Mouse (Mus musculus) liver, embryonic 16.5 days (tissue): ENCODE measurements at regions not wholly inside any gene's neighbourhood (a gene's known extent, or its start where the extent isn't known, plus 50 kb on each side); places are given as distances from the start of the nearest gene placed in this dataset.

Experiments used
- ATAC-seq: fragments of 200-750 bp; cut with Nextera tagmentation; 2 replicates; pipeline ENCODE4 v1.8.0; 2017; ENCODE audit warnings: low read depth, mild to moderate bottlenecking, moderate number of reproducible peaks, moderate library complexity
- H3K27ac ChIP-seq: fragments of 300-500 bp; sonication (generic); 2 replicates; pipeline ENCODE4 v1.5.1; 2014; ENCODE audit warnings: mild to moderate bottlenecking, low read length
- H3K27me3 ChIP-seq: fragments of 300-500 bp; sonication (generic); 2 replicates; pipeline ENCODE4 v1.6.1; 2014; ENCODE audit warnings: low read depth, low read length, mixed read lengths; ENCODE audit not compliant: control insufficient read depth, insufficient read depth
- H3K36me3 ChIP-seq: fragments of 300-500 bp; sonication (generic); 2 replicates; pipeline ENCODE4 v1.6.1; 2014; ENCODE audit warnings: mild to moderate bottlenecking; ENCODE audit not compliant: control insufficient read depth, insufficient read depth
- H3K4me1 ChIP-seq: fragments of 300-500 bp; sonication (generic); 2 replicates; pipeline ENCODE4 v1.6.1; 2014; ENCODE audit warnings: low read depth, low read length, mixed read lengths; ENCODE audit not compliant: control insufficient read depth
- H3K4me2 ChIP-seq: fragments of 300-500 bp; sonication (generic); 2 replicates; pipeline ENCODE4 v1.6.1; 2014; ENCODE audit warnings: low read depth, low read length, mixed read lengths
- H3K4me3 ChIP-seq: fragments of 300-500 bp; sonication (generic); 2 replicates; pipeline ENCODE4 v1.5.1; 2014; ENCODE audit warnings: low read depth, mild to moderate bottlenecking, low read length
- H3K9ac ChIP-seq: fragments of 300-500 bp; sonication (generic); 2 replicates; pipeline ENCODE4 v1.6.1; 2014; ENCODE audit warnings: low read depth, low read length
- H3K9me3 ChIP-seq: fragments of 300-500 bp; sonication (generic); replicated peaks from 2 replicates; pipeline ENCODE4 v1.6.1; 2016; ENCODE audit warnings: low read length; ENCODE audit not compliant: control insufficient read depth
- WGBS: fragments of 180-500 bp; shearing (Covaris S2); extraction: QIAGEN DNeasy Blood & Tissue Kit; methylation state at CpG from one replicate; pipeline ENCODE4 v1.1.7; 2014; ENCODE audit not compliant: insufficient replicate concordance; 5-methylcytosine and 5-hydroxymethylcytosine counted together

DNA sequence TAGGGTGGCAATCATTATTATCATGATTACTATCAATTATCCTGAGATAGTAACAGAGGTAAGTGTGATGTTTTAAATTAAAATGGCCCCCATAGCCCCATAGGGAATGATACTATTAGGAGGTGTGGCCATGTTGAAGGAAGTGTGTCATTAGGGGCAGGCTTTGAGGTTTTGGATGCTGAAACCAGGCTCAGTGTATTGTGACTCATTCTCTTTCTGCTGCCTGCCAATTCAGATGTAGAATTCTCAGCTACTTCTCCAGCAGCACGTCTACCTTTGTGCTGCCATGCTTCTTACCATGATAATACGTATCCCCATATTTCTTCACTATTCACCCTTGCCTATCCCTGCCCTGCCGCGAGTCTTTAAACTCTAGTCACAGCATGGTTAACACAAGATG is 195.1 kb downstream of the Pten start:
- Histone ChIP-seq H3K9ac (no peak overlapping the region), H3K27ac (no peak overlapping the region), H3K4me3 (no peak overlapping the region), H3K27me3 (no peaks in the 10 kb centered on the region), H3K4me1 (no peaks in the 10 kb centered on the region; the same call in none of the 2 replicates), H3K9me3 (no peaks in the 10 kb centered on the region), H3K36me3 (no peaks in the 10 kb centered on the region), H3K4me2 (no peak overlapping the region)
- ATAC-seq = no peak
- 67% methylated on average over 4 of the region's 4 CpGs for WGBS

DNA sequence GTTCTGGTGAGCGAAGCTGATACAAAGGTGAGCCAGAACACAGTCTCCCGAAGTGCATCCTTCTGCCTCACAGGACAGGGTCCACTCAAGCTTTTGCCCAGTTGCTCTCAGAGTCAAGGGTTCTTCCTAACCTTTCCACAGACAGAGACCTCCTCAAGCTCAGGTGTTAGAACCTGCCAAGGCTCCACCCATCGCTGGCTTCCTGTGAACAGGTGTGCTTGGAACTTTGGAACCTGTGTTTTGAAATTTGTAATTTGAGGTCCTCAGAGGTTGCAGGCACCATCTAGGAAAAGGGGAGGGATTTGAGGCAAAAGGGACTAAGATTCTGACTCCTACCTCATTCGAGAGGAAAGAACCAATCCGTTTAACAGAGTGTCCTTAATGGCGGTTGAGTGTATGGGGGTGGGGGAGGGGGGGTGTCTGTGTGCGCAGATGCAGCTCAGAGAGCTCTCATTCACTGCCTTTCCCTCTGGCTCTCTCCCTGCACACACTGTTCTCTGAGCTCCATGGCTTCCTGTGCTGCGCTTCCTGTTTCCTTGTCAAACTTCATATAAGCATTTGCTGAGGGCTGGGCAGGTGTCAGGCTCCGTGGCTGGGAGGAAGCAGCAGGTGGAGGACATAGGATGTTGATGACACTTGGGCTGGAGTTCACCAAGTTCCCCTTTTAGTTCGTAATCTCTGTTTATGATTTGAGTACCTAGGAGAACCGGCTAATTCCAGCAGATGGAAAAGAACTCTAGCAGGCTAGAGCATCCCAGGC is 195.8 kb downstream of the Pten start:
- no peak overlapping the region for H3K4me2 ChIP-seq
- no peak for ATAC-seq
- 26% methylated on average over 11 of the region's 11 CpGs for WGBS

GRCm38 (mm10) chr19:32954001-32954605 is 196.8 kb downstream of the Pten start:
- H3K9ac ChIP-seq = no peak overlapping the region
- ATAC-seq = no peak
- H3K27ac ChIP-seq = no peak overlapping the region
- WGBS = 30% methylated on average over 4 of the region's 4 CpGs
- H3K4me3 ChIP-seq = no peak overlapping the region
- no peaks in the 10 kb centered on the region for H3K36me3 ChIP-seq
- H3K4me2 ChIP-seq = no peak overlapping the region
- H3K9me3 ChIP-seq = no peaks in the 10 kb centered on the region
- H3K4me1 ChIP-seq = no peaks in the 10 kb centered on the region; the same call in none of the 2 replicates
- no peaks in the 10 kb centered on the region for H3K27me3 ChIP-seq

More for the DNA sequence above, 195.8 kb downstream of the Pten start:
- H3K9ac ChIP-seq = no peak overlapping the region
- no peaks in the 10 kb centered on the region; the same call in none of the 2 replicates for H3K4me1 ChIP-seq
- no peak overlapping the region for H3K4me3 ChIP-seq
- 0 out of 2 replicates have a peak overlapping the region, but pooled peaks have one; percentile 15 for H3K27ac ChIP-seq
- no peaks in the 10 kb centered on the region for H3K27me3 ChIP-seq
- H3K36me3 ChIP-seq = no peaks in the 10 kb centered on the region
- H3K9me3 ChIP-seq = no peaks in the 10 kb centered on the region

DNA sequence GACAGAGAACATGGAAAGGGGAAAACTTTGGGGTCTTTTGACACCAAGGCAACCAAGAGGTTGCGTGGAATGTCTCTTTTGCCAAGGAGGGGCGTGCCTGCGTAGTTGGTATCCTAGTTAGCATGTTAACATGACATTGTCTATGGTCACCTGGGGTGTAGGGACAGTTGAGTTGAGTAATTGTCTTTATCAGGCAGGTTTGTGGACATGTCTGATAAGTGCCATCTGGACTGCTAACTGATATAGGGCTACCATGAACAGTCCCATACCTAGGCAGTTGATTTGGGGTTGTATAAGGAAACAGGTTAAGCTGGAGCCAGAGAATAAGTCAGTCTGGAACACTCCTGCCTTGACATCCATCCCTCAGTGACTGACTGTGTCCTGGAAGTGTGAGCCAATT is 197.6 kb downstream of the Pten start:
- WGBS = 67% methylated on average over 3 of the region's 3 CpGs

GRCm38 (mm10) chr19:32956143-32956915 is 199.0 kb downstream of the Pten start:
- ATAC-seq = no peak
- H3K36me3 ChIP-seq = no peaks in the 10 kb centered on the region
- H3K27me3 ChIP-seq = no peaks in the 10 kb centered on the region
- peak overlapping the region; percentile 41 for H3K4me3 ChIP-seq
- 0 out of 2 replicates have a peak overlapping the region, but pooled peaks have one; percentile 31 for H3K27ac ChIP-seq
- H3K9me3 ChIP-seq = no peaks in the 10 kb centered on the region
- 3% methylated on average over 9 of the region's 9 CpGs for WGBS
- no peak overlapping the region for H3K9ac ChIP-seq
- no peaks in the 10 kb centered on the region; the same call in none of the 2 replicates for H3K4me1 ChIP-seq
- peak overlapping the region; percentile 62 for H3K4me2 ChIP-seq

More for the DNA sequence above, 197.6 kb downstream of the Pten start:
- Histone ChIP-seq H3K4me3 (no peak overlapping the region), H3K27ac (no peak overlapping the region), H3K27me3 (no peaks in the 10 kb centered on the region), H3K4me1 (no peaks in the 10 kb centered on the region; the same call in none of the 2 replicates), H3K36me3 (no peaks in the 10 kb centered on the region), H3K4me2 (no peak overlapping the region), H3K9me3 (no peaks in the 10 kb centered on the region), H3K9ac (no peak overlapping the region)
- ATAC-seq = no peak

DNA sequence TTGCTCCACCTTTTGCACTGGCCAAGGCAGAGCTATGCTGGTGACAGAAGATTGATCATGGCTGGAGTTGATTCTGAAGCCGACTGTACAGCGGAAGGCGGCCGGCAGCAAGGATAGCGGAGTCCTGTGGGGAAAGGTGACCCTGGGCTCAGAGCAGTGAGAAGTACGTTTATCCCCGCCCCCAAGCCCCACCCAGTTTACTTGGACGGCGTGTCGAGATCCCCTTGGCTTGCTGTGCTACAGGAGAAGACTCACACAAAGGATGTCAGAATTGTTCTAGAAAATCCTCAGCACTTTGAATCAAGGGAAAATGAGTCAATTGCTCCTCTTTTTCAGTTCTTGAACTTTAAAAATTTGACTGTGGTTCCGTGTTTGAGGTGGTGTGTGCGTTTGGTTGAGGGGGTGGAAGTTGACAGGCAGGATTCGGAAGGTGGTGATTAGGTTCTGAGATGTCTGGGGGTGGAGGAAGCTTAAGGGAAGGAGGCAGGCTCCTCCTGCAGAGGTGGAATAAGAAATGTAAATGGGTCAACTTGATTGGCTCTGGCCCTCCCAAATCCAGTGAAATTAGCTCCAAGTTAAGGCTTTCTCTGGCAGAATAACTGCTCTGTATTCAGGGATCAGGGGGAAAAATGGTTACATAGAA is 199.7 kb downstream of the Pten start:
- WGBS = under 1% methylated on average over 13 of the region's 13 CpGs
- H3K27ac ChIP-seq = 0 out of 2 replicates have a peak overlapping the region, but pooled peaks have one; percentile 31

GRCm38 (mm10) chr19:32958276-32958675 is 201.0 kb downstream of the Pten start:
- no peak for ATAC-seq
- WGBS = 76% methylated on average over 4 of the region's 4 CpGs
- no peaks in the 10 kb centered on the region for H3K27me3 ChIP-seq
- no peak overlapping the region for H3K27ac ChIP-seq
- no peak overlapping the region for H3K9ac ChIP-seq
- H3K9me3 ChIP-seq = no peaks in the 10 kb centered on the region
- no peaks in the 10 kb centered on the region; the same call in none of the 2 replicates for H3K4me1 ChIP-seq
- H3K4me2 ChIP-seq = no peak overlapping the region
- H3K36me3 ChIP-seq = no peaks in the 10 kb centered on the region
- no peak overlapping the region for H3K4me3 ChIP-seq

More for the DNA sequence above, 199.7 kb downstream of the Pten start:
- no peaks in the 10 kb centered on the region for H3K36me3 ChIP-seq
- no peaks in the 10 kb centered on the region; the same call in none of the 2 replicates for H3K4me1 ChIP-seq
- H3K4me3 ChIP-seq = peak overlapping the region; percentile 41
- ATAC-seq = no peak
- H3K27me3 ChIP-seq = no peaks in the 10 kb centered on the region
- H3K9ac ChIP-seq = no peak overlapping the region
- no peaks in the 10 kb centered on the region for H3K9me3 ChIP-seq
- H3K4me2 ChIP-seq = peak overlapping the region; percentile 62

- ATAC-seq = no peak
- Histone ChIP-seq H3K4me2 (no peak overlapping the region), H3K4me1 (no peaks in the 10 kb centered on the region; the same call in none of the 2 replicates), H3K9ac (no peak overlapping the region), H3K27me3 (no peaks in the 10 kb centered on the region), H3K27ac (no peak overlapping the region), H3K9me3 (no peaks in the 10 kb centered on the region), H3K36me3 (no peaks in the 10 kb centered on the region), H3K4me3 (no peak overlapping the region)
- 70% methylated on average over 4 of the region's 4 CpGs for WGBS
Measured at GRCm38 (mm10) chr19:32958791-32959190, 201.5 kb downstream of the Pten start.
